Mouse (Mus musculus): ENCODE measurements around the gene Pdlim5. TPM values are rescaled to one million over a fixed set of nuclear protein-coding genes. Genes with fewer than 3 reads are reported as not detected.

The Pdlim5 gene
- polyA plus RNA-seq, 1 experiment: 10.6 TPM

DNA sequence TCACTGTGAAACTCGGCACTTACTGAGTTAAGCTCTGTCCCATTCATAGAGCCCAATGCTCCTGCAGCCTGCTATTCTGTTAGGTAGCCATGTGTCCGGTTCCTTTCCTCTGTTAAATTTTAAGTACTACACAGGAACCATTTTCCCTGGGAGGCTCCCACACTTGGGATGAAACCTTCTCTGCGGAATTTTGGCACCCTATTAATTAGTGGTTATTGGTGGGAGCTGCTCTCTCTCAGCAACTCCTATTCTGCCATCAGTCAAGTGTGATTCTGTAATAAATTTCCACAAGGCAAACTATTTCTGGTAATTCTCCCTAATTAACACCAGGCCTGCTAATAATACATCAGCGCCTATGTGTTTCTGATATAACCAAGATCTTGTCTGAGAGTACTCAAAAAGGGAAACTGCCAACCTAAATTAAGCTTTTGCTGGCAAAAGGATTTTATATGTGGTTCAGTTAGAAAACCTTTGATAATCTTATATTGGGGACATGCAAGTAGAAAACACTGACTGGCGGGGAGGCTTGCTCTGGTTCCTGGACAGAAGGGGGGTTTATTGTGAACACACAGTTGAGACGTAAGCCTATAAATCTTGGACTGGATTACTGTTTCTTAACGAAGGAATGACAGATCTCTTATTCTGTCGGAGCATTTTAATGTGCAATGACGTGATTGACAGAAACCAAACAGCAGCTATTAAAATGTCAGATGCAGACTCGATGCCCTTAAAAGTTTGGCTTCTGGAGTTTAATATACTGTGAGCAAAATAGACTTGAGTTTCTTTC, 157.0 kb downstream of the Pdlim5 start:
- H3K27ac ChIP-seq (ENCODE audit: control insufficient read depth, insufficient read depth, low read depth, low read length): no peak overlapping the region
- TF ChIP-seq POLR2A (IDR thresholded peaks at IDR 0.05; ENCODE audit: control insufficient read depth, low read depth, low read length) (no peak), CTCF (IDR thresholded peaks at IDR 0.05; ENCODE audit: control insufficient read depth, insufficient read depth, insufficient replicate concordance, low read depth, low read length) (no peak)
- H3K36me3 ChIP-seq (ENCODE audit: control insufficient read depth, insufficient read depth, low read length): no peaks in the 10 kb centered on the region
- no peak overlapping the region for H3K4me3 ChIP-seq (ENCODE audit: control insufficient read depth, low read depth, low read length)
- H3K27me3 ChIP-seq (ENCODE audit: control insufficient read depth, insufficient read depth, low read length): no peaks in the 10 kb centered on the region
- H3K4me1 ChIP-seq (ENCODE audit: control insufficient read depth, insufficient read depth, low read length): no peaks in the 10 kb centered on the region

DNA sequence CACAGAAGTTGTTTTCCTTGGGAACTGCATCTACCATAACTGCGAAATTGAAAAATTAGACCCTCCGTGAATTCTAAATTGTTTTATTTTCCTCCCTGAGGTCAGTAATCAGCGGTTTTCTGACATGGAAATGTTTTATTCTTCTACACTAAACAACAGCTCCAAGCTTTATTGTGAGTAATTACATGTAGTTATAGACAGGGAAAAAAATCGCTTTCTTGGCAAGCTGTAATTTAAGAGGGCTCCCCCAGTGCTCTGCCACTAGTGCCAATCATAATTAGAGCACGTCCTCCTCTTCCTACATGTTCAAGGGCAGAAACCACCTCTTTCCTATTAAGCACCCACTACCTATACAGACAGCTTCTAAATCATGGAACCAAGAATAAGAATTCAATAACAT, 157.9 kb downstream of the Pdlim5 start:
- Histone ChIP-seq H3K4me3 (ENCODE audit: control insufficient read depth, low read depth, low read length) (no peak overlapping the region), H3K36me3 (ENCODE audit: control insufficient read depth, insufficient read depth, low read length) (no peaks in the 10 kb centered on the region), H3K27me3 (ENCODE audit: control insufficient read depth, insufficient read depth, low read length) (no peaks in the 10 kb centered on the region), H3K4me1 (ENCODE audit: control insufficient read depth, insufficient read depth, low read length) (no peaks in the 10 kb centered on the region), H3K27ac (ENCODE audit: control insufficient read depth, insufficient read depth, low read depth, low read length) (no peak overlapping the region)
- TF ChIP-seq POLR2A (IDR thresholded peaks at IDR 0.05; ENCODE audit: control insufficient read depth, low read depth, low read length) (no peak), CTCF (IDR thresholded peaks at IDR 0.05; ENCODE audit: control insufficient read depth, insufficient read depth, insufficient replicate concordance, low read depth, low read length) (no peak)

GRCm38 (mm10) chr3:142233606-142234465, 161.7 kb downstream of the Pdlim5 start:
- no peak overlapping the region for H3K4me3 ChIP-seq (ENCODE audit: control insufficient read depth, low read depth, low read length)
- H3K27ac ChIP-seq (ENCODE audit: control insufficient read depth, insufficient read depth, low read depth, low read length): no peak overlapping the region
- H3K4me1 ChIP-seq (ENCODE audit: control insufficient read depth, insufficient read depth, low read length): no peaks in the 10 kb centered on the region
- no peaks in the 10 kb centered on the region for H3K36me3 ChIP-seq (ENCODE audit: control insufficient read depth, insufficient read depth, low read length)
- no peaks in the 10 kb centered on the region for H3K27me3 ChIP-seq (ENCODE audit: control insufficient read depth, insufficient read depth, low read length)
- no peak for TF ChIP-seq CTCF (IDR thresholded peaks at IDR 0.05; ENCODE audit: control insufficient read depth, insufficient read depth, insufficient replicate concordance, low read depth, low read length)
- no peak for TF ChIP-seq POLR2A (IDR thresholded peaks at IDR 0.05; ENCODE audit: control insufficient read depth, low read depth, low read length)

- Histone ChIP-seq H3K27ac (ENCODE audit: control insufficient read depth, insufficient read depth, low read depth, low read length) (no peak overlapping the region), H3K4me3 (ENCODE audit: control insufficient read depth, low read depth, low read length) (no peak overlapping the region), H3K27me3 (ENCODE audit: control insufficient read depth, insufficient read depth, low read length) (no peaks in the 10 kb centered on the region), H3K4me1 (ENCODE audit: control insufficient read depth, insufficient read depth, low read length) (no peaks in the 10 kb centered on the region), H3K36me3 (ENCODE audit: control insufficient read depth, insufficient read depth, low read length) (no peaks in the 10 kb centered on the region)
- no peak for TF ChIP-seq POLR2A (IDR thresholded peaks at IDR 0.05; ENCODE audit: control insufficient read depth, low read depth, low read length)
- no peak for TF ChIP-seq CTCF (IDR thresholded peaks at IDR 0.05; ENCODE audit: control insufficient read depth, insufficient read depth, insufficient replicate concordance, low read depth, low read length)
Observed at GRCm38 (mm10) chr3:142228665-142229064, 166.8 kb downstream of the Pdlim5 start.

- H3K36me3 ChIP-seq (ENCODE audit: control insufficient read depth, insufficient read depth, low read length): no peaks in the 10 kb centered on the region
- H3K4me3 ChIP-seq (ENCODE audit: control insufficient read depth, low read depth, low read length): no peak overlapping the region
- no peaks in the 10 kb centered on the region for H3K4me1 ChIP-seq (ENCODE audit: control insufficient read depth, insufficient read depth, low read length)
- no peak overlapping the region for H3K27ac ChIP-seq (ENCODE audit: control insufficient read depth, insufficient read depth, low read depth, low read length)
- TF ChIP-seq POLR2A (IDR thresholded peaks at IDR 0.05; ENCODE audit: control insufficient read depth, low read depth, low read length) (no peak), CTCF (IDR thresholded peaks at IDR 0.05; ENCODE audit: control insufficient read depth, insufficient read depth, insufficient replicate concordance, low read depth, low read length) (no peak)
- H3K27me3 ChIP-seq (ENCODE audit: control insufficient read depth, insufficient read depth, low read length): no peaks in the 10 kb centered on the region
Observed at GRCm38 (mm10) chr3:142222471-142223103, 172.9 kb downstream of the Pdlim5 start.

- no peak overlapping the region for H3K4me3 ChIP-seq (ENCODE audit: control insufficient read depth, low read depth, low read length)
- H3K27ac ChIP-seq (ENCODE audit: control insufficient read depth, insufficient read depth, low read depth, low read length): no peak overlapping the region
- H3K27me3 ChIP-seq (ENCODE audit: control insufficient read depth, insufficient read depth, low read length): no peaks in the 10 kb centered on the region
- TF ChIP-seq CTCF (IDR thresholded peaks at IDR 0.05; ENCODE audit: control insufficient read depth, insufficient read depth, insufficient replicate concordance, low read depth, low read length): no peak
- no peak for TF ChIP-seq POLR2A (IDR thresholded peaks at IDR 0.05; ENCODE audit: control insufficient read depth, low read depth, low read length)
- no peaks in the 10 kb centered on the region for H3K36me3 ChIP-seq (ENCODE audit: control insufficient read depth, insufficient read depth, low read length)
- H3K4me1 ChIP-seq (ENCODE audit: control insufficient read depth, insufficient read depth, low read length): no peaks in the 10 kb centered on the region
Observed at GRCm38 (mm10) chr3:142219910-142220309, 175.6 kb downstream of the Pdlim5 start.

DNA sequence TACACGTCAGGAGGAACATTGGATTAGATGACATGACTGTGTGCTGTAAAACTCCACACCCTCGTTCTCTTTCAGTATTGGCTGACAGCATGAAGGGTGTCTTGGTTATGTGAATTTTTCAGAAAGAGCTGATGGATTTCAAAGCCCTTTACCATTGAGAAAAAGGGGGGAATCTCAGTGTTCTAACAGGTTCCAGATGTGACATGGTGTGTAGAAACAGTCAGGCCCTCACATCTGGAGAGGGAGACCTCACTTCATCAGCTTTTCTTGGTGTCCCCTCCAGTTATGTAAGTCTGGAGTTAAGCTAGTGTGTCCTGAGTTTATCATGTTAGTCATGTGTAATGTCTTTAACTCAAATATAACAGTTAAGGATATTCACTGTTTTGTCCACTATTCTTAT, 182.7 kb downstream of the Pdlim5 start:
- TF ChIP-seq CTCF (IDR thresholded peaks at IDR 0.05; ENCODE audit: control insufficient read depth, insufficient read depth, insufficient replicate concordance, low read depth, low read length) (no peak), POLR2A (IDR thresholded peaks at IDR 0.05; ENCODE audit: control insufficient read depth, low read depth, low read length) (no peak)
- no peak overlapping the region for H3K4me3 ChIP-seq (ENCODE audit: control insufficient read depth, low read depth, low read length)
- no peaks in the 10 kb centered on the region for H3K36me3 ChIP-seq (ENCODE audit: control insufficient read depth, insufficient read depth, low read length)
- H3K27me3 ChIP-seq (ENCODE audit: control insufficient read depth, insufficient read depth, low read length): no peaks in the 10 kb centered on the region
- no peak overlapping the region for H3K27ac ChIP-seq (ENCODE audit: control insufficient read depth, insufficient read depth, low read depth, low read length)
- peaks cover 2% of the 10 kb centered on the region for H3K4me1 ChIP-seq (ENCODE audit: control insufficient read depth, insufficient read depth, low read length)

Data from testis, adult 2 months (tissue).